Mouse (Mus musculus) lung, embryonic 15.5 days (tissue): ENCODE data around the gene Tas2r143. TPM values are rescaled to one million over a fixed set of nuclear protein-coding genes. Genes with fewer than 3 reads are reported as not detected.

Experiments used
- ATAC-seq: fragments of 200-750 bp; cut with Nextera tagmentation; 2 replicates; pipeline ENCODE4 v1.8.0; 2017; ENCODE audit warnings: moderate number of reproducible peaks, borderline replicate concordance; ENCODE audit not compliant: low FRiP score, low TSS enrichment; ENCODE audit errors: extremely low read depth
- H3K27ac ChIP-seq: fragments of 300-500 bp; sonication (generic); 2 replicates; pipeline ENCODE4 v1.5.1; 2015; ENCODE audit warnings: moderate library complexity, mild to moderate bottlenecking, inconsistent platforms
- H3K27me3 ChIP-seq: fragments of 300-500 bp; sonication (generic); 2 replicates; pipeline ENCODE4 v1.6.1; 2015; ENCODE audit warnings: inconsistent platforms
- H3K36me3 ChIP-seq: fragments of 300-500 bp; sonication (generic); 2 replicates; pipeline ENCODE4 v1.6.1; 2015; ENCODE audit warnings: inconsistent platforms
- H3K4me1 ChIP-seq: fragments of 300-500 bp; sonication (generic); 2 replicates; pipeline ENCODE4 v1.6.1; 2015; ENCODE audit warnings: inconsistent platforms
- H3K4me2 ChIP-seq: fragments of 300-500 bp; sonication (generic); 2 replicates; pipeline ENCODE4 v1.6.1; 2015; ENCODE audit warnings: inconsistent platforms, mild to moderate bottlenecking, moderate library complexity
- H3K4me3 ChIP-seq: fragments of 300-500 bp; sonication (generic); 2 replicates; pipeline ENCODE4 v1.5.1; 2015; ENCODE audit warnings: mild to moderate bottlenecking, inconsistent platforms
- H3K9ac ChIP-seq: fragments of 300-500 bp; sonication (generic); 2 replicates; pipeline ENCODE4 v1.6.1; 2015; ENCODE audit warnings: inconsistent platforms
- H3K9me3 ChIP-seq: fragments of 300-500 bp; sonication (generic); 2 replicates; pipeline ENCODE4 v1.6.1; 2016; ENCODE audit warnings: inconsistent platforms
- WGBS: fragments of 180-500 bp; shearing (Covaris S2); methylation state at CpG from one replicate; pipeline ENCODE4 v1.1.7; 2015; 5-methylcytosine and 5-hydroxymethylcytosine counted together
- polyA plus RNA-seq: library from polyadenylated mRNA; unstranded; fragments of >200 nt; fragmentation: Nextera tagmentation; extraction: Ambion mirVana; gene quantifications from 2 replicates; pipeline ENCODE4 v1.2.1, GENCODE M21; 2015

The Tas2r143 gene
- polyA plus RNA-seq, 1 experiment from 2014 or later: not detected

DNA sequence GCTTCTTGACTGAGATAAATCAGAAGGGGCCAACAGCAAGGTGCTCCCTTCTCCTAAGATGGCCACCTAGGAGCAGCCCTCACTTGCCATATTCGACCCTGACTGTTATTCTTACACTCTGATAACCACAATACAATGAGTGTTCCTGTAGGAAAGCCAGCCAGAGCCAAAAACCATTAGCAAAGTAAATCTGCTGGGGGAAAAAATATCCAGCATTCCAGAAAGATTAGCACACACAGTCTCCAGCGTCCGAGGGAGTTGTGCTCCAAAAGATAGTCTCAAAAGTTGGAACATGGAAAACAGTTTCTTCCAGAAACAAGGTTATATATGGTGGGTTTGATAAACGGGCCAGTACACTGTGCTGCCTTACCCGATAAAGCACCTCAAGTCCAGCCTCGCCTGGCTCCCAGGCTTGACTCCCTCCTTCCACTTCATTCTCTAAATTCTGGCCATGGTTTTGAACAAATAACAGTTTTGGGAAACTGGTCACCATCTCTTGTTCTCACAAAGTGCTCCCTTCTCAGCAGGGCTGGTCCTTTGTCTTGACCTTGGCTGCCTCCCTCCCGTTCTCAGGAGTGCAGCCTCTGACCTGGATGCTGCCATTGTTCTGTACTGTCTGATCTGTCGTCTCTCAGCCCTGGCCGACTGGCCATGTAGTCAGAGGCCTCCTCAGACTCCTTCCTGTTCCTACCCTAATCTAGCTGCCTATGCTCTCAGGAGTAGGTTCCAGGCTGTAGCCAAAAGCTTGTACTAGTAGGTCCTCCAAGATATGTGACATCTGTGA is 40.5 kb upstream of the Tas2r143 start:
- Histone ChIP-seq H3K9me3 (no peaks in the 10 kb centered on the region), H3K27me3 (no peaks in the 10 kb centered on the region), H3K36me3 (peaks cover 61% of the 10 kb centered on the region), H3K9ac (no peak overlapping the region), H3K4me2 (no peak overlapping the region), H3K4me1 (peaks cover 70% of the 10 kb centered on the region), H3K27ac (peak overlapping the region; percentile 46), H3K4me3 (no peak overlapping the region)
- ATAC-seq: no peak
- WGBS: 49% methylated on average over 9 of the region's 9 CpGs

DNA sequence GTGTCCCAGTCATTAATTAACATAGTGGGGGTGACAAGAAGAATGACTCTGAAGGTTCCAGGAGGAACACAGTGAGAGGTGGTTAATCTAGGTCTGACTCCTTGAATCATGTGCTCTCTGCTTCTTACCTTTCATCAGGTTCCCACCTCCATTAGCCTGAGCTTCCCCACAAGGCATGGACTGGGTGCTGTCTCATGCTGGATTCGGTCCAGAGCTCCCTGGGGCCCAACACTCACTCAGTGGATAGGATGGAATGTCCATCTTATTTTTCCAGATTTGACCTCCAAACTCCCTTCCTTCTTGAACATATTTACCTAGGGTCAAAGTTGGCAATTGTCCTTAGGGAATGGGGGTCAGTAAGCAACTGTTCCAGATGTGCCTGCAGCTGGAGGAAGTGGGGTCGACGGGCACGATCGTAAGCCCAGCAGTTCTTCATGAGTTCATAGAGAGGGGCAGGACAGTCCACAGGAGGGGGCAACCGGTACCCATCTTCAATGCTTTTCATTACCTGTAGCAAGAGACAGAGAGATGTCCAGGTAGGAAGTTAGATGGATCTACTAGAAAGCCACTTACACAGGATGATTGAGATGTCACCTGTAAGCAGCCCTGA is 39.7 kb upstream of the Tas2r143 start:
- peak overlapping the region; percentile 46; the same call in 1 of the 2 replicates for H3K27ac ChIP-seq
- H3K27me3 ChIP-seq: no peaks in the 10 kb centered on the region
- no peak overlapping the region for H3K4me2 ChIP-seq
- no peaks in the 10 kb centered on the region for H3K9me3 ChIP-seq
- H3K9ac ChIP-seq: no peak overlapping the region
- peaks cover 65% of the 10 kb centered on the region for H3K4me1 ChIP-seq
- no peak overlapping the region for H3K4me3 ChIP-seq
- no peak for ATAC-seq
- H3K36me3 ChIP-seq: peaks cover 56% of the 10 kb centered on the region
- WGBS: 83% methylated on average over 6 of the region's 6 CpGs

DNA sequence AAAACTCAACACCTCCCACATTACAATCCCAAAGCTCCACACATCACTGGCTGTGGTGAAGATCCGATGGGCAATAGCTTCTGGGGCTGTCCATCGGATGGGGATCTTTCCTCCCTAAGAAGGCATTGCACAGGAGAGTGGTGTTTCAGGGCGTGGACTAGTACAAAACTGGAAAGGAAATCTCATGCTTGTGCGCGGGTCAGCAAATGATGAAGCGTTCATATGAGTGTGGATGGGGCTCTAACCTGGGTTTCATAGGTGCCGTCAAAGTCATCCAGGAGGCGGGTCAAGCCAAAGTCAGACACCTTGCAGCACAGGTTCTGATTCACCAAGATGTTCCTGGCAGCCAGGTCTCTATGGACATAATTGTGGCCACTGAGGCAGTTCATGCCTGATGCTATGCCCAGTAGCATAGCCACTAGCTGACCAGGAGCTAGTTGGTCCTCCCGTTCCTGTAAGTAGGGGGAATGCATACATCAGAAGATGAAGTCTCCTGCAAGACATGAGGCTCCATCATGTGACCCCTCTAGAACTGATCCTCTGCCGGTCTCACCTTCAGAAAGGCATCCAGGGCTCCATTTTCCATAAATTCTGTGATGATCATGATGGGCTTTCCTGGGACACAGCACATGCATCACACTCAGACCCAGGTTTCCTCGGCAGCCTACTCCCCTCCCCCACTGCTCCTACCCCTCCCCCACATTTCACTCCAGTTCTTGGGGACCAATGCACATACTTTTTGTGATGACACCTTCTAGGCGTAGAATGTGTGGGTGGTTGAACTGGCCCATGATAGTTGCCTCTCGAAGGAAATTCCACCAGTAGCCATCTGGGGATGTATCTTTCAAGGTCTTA is 38.8 kb upstream of the Tas2r143 start:
- H3K27ac ChIP-seq: peak overlapping the region; percentile 71; the same call in 1 of the 2 replicates
- 84% methylated on average over 13 of the region's 13 CpGs for WGBS
- no peak overlapping the region for H3K9ac ChIP-seq
- no peak overlapping the region for H3K4me2 ChIP-seq
- peaks cover 57% of the 10 kb centered on the region for H3K4me1 ChIP-seq
- peaks cover 47% of the 10 kb centered on the region for H3K36me3 ChIP-seq
- no peaks in the 10 kb centered on the region for H3K27me3 ChIP-seq
- no peaks in the 10 kb centered on the region for H3K9me3 ChIP-seq
- H3K4me3 ChIP-seq: no peak overlapping the region
- ATAC-seq: no peak

DNA sequence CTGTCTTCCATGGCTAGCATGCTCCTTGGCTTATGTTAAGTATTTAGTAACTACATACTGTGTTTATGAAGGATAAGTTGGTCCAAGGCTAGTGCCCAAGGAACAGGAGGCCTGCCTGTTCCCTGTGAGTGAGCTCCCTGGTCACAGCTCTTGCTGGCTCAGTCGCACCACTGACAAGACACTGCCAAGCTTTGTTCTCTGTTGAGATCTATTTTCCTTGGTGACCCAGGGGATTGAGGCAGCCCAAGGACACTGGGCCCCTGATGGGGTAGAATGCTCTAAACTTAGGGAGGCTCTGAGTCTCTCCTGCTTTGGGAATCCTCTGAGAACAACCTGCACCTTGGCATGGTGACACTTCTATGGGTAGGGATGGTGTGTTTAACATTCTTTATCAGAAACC is 38.0 kb upstream of the Tas2r143 start:
- no peak for ATAC-seq
- Histone ChIP-seq H3K27me3 (no peaks in the 10 kb centered on the region), H3K27ac (peak overlapping the region; percentile 71), H3K36me3 (peaks cover 39% of the 10 kb centered on the region), H3K4me2 (no peak overlapping the region), H3K9me3 (no peaks in the 10 kb centered on the region), H3K4me1 (peaks cover 49% of the 10 kb centered on the region), H3K9ac (no peak overlapping the region), H3K4me3 (no peak overlapping the region)
- WGBS: 46% methylated on average over 1 of the region's 1 CpGs

DNA sequence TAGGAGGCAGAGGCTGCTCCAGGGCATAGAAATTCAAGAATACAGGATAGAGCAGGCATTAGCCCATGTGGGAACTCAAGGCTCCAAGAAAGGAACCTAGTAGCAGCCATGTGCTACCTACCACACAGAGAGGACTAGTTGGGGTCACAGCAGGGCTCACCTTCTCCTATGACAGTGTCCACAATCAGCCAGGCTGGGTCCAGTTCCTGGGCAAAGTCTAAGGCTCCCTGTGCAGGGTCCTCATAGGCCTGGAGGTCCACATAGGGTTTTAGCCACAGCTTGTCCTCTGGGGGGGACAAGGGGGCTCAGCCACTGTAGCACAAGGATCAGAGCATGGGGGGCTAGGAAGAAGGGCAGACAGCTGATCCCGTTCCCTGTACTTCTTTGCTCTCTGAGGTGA is 37.5 kb upstream of the Tas2r143 start:
- 0 out of 2 replicates have a peak, but pooled peaks have one; percentile 1 for ATAC-seq
- Histone ChIP-seq H3K9ac (no peak overlapping the region), H3K9me3 (no peaks in the 10 kb centered on the region), H3K4me3 (no peak overlapping the region), H3K36me3 (peaks cover 34% of the 10 kb centered on the region), H3K27ac (peak overlapping the region; percentile 71), H3K4me2 (no peak overlapping the region), H3K4me1 (peaks cover 44% of the 10 kb centered on the region), H3K27me3 (no peaks in the 10 kb centered on the region)
- WGBS: 50% methylated on average over 1 of the region's 1 CpGs

DNA sequence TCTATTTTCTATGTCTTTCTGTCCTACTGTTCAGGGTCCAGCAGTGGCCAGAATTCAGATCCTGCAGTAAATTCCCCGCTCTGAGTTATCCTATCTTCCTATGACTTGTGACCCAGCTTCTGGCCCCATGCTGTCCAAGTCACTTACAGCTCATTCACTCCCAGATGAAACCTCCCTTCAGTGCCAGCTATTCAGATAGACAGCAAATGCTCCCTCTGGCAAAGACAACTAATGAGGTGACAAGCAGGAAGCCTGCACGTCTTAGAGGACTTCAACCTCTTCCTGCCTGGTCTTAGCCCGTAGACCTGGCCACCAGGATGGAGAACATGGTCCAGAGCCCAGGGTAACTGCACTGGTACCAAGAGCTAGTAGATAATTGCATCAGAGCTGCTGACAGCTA is 37.1 kb upstream of the Tas2r143 start:
- H3K27ac ChIP-seq: peak overlapping the region; percentile 71
- no peaks in the 10 kb centered on the region for H3K9me3 ChIP-seq
- peak; percentile 80 for ATAC-seq
- peaks cover 30% of the 10 kb centered on the region for H3K36me3 ChIP-seq
- WGBS: 31% methylated on average over 3 of the region's 3 CpGs
- peaks cover 40% of the 10 kb centered on the region for H3K4me1 ChIP-seq
- no peak overlapping the region for H3K4me3 ChIP-seq
- no peaks in the 10 kb centered on the region for H3K27me3 ChIP-seq
- H3K4me2 ChIP-seq: no peak overlapping the region
- no peak overlapping the region for H3K9ac ChIP-seq

DNA sequence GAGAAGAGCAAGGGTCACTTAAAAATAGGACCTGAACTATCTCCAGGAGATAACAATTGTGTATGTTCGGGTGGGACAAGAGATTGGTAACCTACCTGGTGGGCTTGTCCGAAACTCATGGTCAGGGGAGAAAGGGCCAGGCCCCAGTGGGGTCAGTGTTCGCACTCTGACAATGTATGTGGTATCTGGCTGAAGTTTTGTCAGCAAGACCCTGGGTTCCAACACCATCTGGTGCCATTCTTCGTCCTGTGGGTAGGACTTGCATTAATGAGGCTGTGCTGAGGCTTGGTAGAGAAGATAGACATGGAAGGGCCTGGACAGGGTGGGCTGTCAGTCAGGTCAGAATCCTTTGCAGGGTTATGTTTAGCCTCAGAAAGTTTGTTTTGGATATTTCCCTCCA is 36.0 kb upstream of the Tas2r143 start:
- Histone ChIP-seq H3K4me1 (peaks cover 30% of the 10 kb centered on the region), H3K27ac (peak overlapping the region; percentile 71; the same call in 1 of the 2 replicates), H3K9ac (no peak overlapping the region), H3K36me3 (peaks cover 19% of the 10 kb centered on the region), H3K9me3 (no peaks in the 10 kb centered on the region), H3K27me3 (no peaks in the 10 kb centered on the region), H3K4me3 (no peak overlapping the region), H3K4me2 (no peak overlapping the region)
- WGBS: 87% methylated on average over 4 of the region's 4 CpGs
- no peak for ATAC-seq

DNA sequence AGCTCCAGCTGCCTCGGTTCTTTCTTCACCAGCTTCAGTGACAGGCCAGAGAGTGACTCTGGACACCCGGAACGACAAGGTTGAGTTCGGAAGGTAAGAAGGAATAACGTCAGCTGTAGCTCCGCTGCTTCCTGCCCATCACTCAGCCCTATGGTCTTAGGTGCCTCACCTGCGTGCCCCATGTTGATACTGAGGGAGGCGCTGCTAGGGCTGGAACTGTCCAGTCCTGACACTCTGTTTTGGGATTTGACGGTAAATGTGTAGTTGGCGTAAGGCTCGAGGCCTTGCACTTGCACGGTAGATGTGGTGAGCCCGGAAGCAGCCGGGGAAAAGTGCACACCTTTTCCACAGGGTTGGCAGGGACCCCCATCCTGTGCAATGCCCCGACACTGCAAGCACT is 35.4 kb upstream of the Tas2r143 start:
- Histone ChIP-seq H3K9me3 (no peaks in the 10 kb centered on the region), H3K4me3 (no peak overlapping the region), H3K36me3 (peaks cover 13% of the 10 kb centered on the region), H3K4me1 (peaks cover 26% of the 10 kb centered on the region), H3K4me2 (no peak overlapping the region), H3K27me3 (no peaks in the 10 kb centered on the region), H3K9ac (no peak overlapping the region), H3K27ac (no peak overlapping the region)
- WGBS: 77% methylated on average over 15 of the region's 15 CpGs
- no peak for ATAC-seq

DNA sequence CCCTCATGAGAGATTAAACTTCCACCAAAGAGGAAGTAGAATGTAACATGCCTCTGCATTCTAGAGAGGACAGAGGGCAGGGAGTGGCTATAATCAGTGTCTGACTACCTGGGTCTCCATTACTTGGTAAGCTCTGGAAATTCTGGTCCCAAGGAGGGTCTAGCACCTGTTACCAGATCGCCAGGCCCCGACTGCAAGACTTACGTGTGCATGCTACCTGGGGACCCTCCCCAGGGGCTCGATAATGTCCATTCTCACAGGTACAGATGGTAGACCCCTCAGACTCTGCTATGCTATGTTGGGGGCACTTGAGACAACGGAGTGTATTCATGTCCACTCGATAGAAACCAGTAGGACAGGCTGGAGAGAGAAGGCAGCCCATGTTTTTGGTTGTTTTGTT is 34.8 kb upstream of the Tas2r143 start:
- no peak overlapping the region for H3K9ac ChIP-seq
- peaks cover 7% of the 10 kb centered on the region; the same call in 1 of the 2 replicates for H3K36me3 ChIP-seq
- no peak overlapping the region for H3K4me2 ChIP-seq
- no peak overlapping the region for H3K27ac ChIP-seq
- H3K27me3 ChIP-seq: no peaks in the 10 kb centered on the region
- 91% methylated on average over 6 of the region's 6 CpGs for WGBS
- H3K4me3 ChIP-seq: no peak overlapping the region
- peaks cover 23% of the 10 kb centered on the region for H3K4me1 ChIP-seq
- no peaks in the 10 kb centered on the region for H3K9me3 ChIP-seq
- ATAC-seq: no peak

DNA sequence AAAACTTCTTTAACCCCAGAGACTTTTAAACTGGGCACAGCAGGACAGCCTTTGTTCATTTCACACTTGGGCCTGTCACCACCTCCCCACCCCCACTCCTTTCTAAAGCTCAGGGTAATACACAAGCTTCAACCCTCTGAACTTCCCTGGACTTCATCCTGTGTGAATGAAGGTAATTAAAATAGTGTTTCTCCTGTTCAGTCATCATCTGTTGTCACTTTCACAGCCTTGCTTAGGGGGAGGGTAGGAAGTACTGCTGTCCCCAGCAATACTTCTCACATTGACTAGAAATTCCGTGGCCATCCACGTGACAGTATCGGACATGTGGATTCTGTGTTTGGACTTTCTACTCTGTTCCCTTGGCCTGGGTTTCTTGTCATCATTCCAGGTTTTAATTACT is 30.2 kb upstream of the Tas2r143 start:
- peak; percentile 55; the same call in 1 of the 2 replicates for ATAC-seq
- peak overlapping the region; percentile 79 for H3K27ac ChIP-seq
- H3K4me1 ChIP-seq: peaks cover 32% of the 10 kb centered on the region
- H3K36me3 ChIP-seq: no peaks in the 10 kb centered on the region
- WGBS: 22% methylated on average over 3 of the region's 3 CpGs
- H3K4me3 ChIP-seq: no peak overlapping the region
- H3K9ac ChIP-seq: no peak overlapping the region
- H3K4me2 ChIP-seq: no peak overlapping the region
- H3K27me3 ChIP-seq: no peaks in the 10 kb centered on the region
- no peaks in the 10 kb centered on the region for H3K9me3 ChIP-seq

DNA sequence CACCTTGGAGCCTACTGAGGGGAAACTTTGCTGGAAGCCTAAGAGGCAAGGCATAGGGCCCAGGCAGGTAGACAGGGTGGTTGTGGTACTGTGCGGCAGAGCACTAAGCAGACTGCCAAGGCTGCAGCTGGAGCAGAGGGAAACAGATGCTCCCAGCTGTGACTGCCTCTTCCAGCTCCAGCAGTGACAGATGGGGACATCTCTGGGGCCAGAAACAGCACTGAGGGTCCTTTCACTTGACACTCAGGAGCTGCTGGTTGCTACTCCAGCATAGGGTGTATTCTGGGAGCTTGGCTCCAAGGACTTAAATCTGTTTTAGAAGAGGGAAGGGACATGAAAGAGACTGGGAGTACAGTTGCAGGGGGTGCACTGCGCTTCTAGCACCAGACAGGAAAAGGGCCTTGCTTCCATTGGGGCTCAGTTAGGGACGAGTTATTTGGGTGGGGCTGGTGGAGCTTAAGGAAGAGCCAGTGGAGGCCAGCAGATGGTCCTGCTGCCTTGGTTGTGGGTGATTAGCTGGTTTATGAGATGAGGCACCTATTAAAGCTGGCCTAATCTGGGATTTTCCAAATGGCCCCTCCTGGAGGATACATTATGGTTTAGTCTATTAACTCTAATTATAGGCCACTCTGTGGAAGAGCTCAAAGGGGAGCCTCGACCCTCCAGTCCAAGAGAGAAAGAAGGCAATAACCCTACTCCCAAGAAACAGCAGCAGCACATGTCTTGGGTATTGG is 29.2 kb upstream of the Tas2r143 start:
- H3K4me2 ChIP-seq: peak overlapping the region; percentile 87; the same call in 1 of the 2 replicates
- no peak overlapping the region for H3K9ac ChIP-seq
- H3K36me3 ChIP-seq: no peaks in the 10 kb centered on the region
- WGBS: 38% methylated on average over 4 of the region's 4 CpGs
- H3K4me3 ChIP-seq: no peak overlapping the region
- H3K4me1 ChIP-seq: peaks cover 38% of the 10 kb centered on the region
- H3K9me3 ChIP-seq: no peaks in the 10 kb centered on the region
- peak overlapping the region; percentile 79 for H3K27ac ChIP-seq
- H3K27me3 ChIP-seq: no peaks in the 10 kb centered on the region
- peak; percentile 77 for ATAC-seq
